Mouse (Mus musculus) hematopoietic multipotent progenitor cell, adult 10-12 weeks (in vitro differentiated cells): ENCODE data around the gene Chmp1a. TPM values are rescaled to one million over a fixed set of nuclear protein-coding genes. Genes with fewer than 3 reads are reported as not detected.

ENCODE experiments used
- polyA plus RNA-seq: library from polyadenylated mRNA; stranded (reverse); fragments of >175 nt; gene quantifications from 2 replicates; pipeline ENCODE4 v1.2.3, GENCODE M21; 2012; ENCODE audit warnings: low replicate concordance

Gene Chmp1a
- polyA plus RNA-seq: 23.5 and 38.8 TPM in 2 replicates

DNA sequence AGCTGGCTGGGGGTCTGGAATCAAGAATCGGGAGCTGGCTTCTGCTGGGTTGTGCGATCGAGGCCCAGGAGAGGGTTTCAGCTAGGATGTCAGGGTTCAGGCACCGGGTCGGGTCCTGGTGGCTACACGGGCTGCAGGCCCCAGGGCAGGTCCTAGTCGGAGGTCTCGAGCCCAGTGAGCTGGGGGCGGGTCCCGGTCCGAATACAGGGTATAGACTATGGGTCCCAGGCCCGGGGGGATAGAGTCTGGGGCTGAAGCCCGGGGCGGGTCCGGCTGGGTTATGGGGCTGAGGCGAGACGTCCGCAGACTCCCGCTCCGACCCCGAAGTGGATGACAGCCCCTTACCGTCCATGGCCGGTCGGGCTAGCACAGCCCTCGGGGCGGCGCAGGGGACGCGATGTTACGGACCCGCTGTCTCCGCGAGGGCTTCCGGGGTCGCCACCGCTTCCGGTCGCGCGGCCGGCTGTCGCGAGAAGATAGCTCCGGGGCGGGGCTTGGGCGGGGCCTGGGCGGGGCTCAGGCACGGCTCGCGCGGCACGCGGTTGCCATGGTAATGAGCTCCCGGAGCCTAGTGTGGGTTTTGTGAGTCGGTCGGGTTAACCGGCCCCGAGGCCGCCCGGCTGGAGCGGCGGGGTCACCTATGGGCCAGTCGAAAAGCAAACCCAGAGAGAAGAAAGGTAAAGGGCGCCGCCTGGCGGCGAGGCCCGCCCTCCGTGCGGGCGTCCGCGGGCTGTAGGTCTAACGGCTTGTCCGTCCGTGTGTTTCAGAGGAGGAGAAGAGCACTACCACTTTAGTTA is at the start of gene Chmp1a, which contains the start of gene Spata33:
Gene Chmp1a (minus strand): TSS at position 443 of the 797 bp plus-strand sequence.
Gene Spata33 (plus strand): TSS at position 512 of the 797 bp plus-strand sequence.

DNA sequence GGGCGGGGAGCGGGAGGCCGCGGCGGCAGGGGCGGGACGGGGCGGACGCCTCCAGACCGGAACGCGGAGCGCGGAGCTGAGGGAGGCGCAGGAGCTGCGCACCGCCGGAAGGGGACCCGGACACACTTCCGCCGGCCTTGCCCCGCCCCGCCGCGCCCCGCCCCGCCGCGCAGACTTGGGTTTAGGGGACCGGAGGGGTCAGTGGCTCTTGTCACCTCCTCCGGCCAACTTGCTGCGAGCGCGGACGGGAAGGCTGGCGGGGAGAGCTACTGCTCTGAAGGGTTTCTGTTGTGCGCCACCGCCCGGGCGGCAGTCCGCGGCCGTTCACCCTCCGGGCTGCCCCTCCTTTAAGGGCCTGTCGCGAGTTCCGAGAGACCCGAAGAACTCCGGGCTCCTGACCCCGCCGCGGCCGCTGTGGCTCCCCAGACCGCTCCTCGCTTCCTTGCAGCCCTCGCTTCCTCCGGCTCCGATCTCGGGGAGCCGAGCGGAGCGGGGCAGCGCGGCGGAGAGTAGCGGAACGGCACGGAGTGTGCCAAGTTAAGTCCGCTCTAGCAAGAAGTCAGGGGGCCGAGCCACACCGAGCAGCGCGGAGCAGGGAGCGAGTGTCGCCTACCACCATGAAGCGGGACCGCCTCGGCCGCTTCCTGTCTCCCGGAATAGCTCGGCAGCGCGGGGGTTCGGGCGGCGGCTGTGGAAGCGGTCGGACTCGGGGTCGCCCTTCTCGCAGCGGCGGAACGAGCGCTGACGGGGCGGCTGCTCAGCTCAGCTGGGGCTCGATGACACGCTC is 41.7 kb upstream of the Chmp1a start, which contains the start of the genes Zfp276 and Vps9d1:
Gene Zfp276 (plus strand): TSS at position 97 of the 787 bp plus-strand sequence.
Gene Vps9d1 (minus strand): TSS at position 250 of the 787 bp plus-strand sequence.

DNA sequence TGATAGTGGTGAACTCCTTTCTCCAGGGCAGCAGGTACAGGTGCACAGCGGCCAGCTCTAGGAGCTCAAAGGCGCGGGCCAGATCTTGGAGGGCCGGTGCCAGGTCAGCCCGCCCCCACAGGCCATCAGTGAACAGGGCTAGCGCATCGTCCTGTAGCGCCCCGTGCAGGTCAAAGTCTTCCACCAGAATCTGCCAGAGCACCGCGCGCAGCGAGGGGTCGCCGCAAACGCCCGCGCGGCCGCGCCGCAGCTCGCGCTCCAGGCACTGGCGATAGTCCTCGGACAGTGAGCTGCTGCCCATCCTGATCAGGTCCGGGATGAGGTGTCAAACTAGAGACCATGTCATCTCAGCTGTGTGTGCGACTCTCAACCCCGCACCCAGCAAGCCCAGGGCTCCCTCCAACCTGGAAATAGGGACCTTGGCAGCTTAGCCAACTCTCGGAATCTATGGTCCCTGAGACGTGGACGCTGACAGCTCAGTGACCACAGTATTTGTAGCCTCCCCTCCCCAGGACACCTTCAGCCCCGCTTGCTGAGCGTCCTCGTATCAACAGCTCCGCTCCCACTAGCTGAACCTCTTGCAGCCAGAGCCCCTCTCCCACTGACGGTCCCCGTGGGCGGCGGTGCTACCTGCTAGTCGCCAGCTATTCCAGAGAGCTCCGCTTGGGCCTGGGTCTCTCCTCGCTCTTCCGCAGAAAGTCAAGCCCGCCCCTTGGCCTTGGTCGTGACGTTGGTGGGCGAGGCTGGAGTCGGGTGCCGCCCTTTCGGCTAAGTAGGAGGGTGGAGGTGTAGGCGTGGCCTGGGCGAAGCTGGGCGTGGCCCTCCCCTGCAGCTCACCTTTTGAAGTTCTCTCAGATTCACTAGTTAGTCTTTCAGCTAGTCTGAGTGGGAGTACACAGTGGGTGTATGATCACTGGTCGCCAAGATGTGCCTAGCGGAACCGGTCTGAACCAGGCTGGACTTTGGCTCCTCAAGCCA is 23.2 kb upstream of the Chmp1a start, which contains the start of gene Spata2l:
Gene Spata2l (minus strand): TSS at position 714 of the 978 bp plus-strand sequence.

GRCm38 (mm10) chr8:123224278-123225266 is 12.0 kb upstream of the Chmp1a start, which contains the start of gene Cdk10:
Gene Cdk10, plus strand, starts transcription at chr8:123224842.

DNA sequence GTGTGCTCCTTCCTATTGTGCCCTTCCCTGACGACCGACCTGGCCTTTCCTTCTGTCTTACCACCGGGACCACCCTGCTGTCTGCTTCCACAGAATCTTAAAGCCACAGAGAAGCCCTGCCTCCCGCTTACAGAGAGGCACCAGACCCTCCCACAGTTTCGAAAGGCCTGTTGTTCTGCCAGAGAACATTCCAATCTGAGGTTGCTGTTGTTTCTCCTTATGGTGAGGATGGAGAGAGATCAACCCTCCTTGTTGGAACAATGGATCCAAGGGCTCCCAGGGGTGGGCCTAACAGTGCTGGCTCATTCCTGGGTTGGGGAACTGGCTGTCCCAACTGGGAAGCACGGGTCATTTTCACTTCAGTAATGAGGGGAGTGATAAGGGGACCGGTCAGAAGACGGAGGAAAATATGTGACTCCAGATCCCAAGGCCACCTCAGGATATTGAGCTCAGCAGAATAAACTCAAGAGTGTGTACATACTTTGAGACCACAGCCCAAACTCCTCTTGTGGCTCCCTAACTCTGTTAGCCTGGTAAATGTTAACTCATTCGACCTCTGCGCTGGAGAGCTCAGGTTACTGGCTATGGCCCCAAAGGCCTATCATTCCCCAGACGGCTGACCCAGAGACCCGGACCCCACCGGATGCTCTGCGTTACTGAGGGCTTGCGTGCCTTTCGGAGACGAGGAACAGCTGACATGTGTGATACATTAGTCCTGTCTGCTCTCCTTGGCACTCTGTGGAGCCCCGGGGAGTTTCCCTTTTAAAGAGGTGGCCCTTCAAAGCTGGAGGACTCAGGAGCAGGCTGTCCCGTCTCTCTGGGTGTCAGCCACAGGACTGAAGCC is 26.8 kb downstream of the Chmp1a start, which contains the start of gene Dpep1:
Gene Dpep1 (plus strand): TSS at position 677 of the 844 bp plus-strand sequence.

DNA sequence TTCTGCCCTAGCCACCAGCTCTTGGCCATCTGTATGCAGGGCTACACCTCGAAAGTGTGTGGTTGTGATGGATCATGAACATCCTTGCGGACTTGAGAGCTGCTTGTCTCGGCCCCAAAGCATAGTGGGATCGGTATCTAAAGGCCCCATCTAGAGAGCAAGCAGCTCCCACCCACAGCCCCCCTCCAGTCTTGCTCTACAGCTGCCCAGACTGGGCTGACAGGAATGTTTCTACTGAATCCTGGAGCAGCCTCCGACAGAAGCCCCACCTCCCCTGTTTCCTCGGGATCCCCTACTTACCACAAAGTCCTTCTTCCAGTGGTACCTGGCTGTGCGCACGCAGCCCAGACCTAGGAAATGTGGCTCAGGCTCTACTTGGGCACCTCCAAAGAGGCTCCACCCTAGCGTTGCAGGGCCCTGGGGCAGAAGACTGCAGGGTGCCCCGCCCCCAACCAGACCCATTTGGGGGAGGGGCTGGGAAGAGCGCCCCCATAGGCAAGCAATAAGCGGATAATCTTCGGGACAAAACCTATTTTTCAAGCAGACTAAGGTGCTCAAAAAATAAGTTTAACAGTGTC is 54.6 kb downstream of the Chmp1a start, which contains the start of gene Sult5a1:
Gene Sult5a1 (minus strand): TSS at position 428 of the 578 bp plus-strand sequence.

Other genes with a start within 250 kb of the Chmp1a start
- gene Ankrd11, start 170.5 kb downstream of the Chmp1a start, polyA plus RNA-seq: 140 and 285 TPM in 2 replicates
- gene Spg7, start 149.8 kb downstream of the Chmp1a start, polyA plus RNA-seq: 42.2 and 42.8 TPM in 2 replicates
- gene Rpl13, start 110.4 kb downstream of the Chmp1a start, polyA plus RNA-seq: 3,132 and 3,903 TPM in 2 replicates
- 1.2 and 4.3 TPM in 2 replicates for gene Cpne7, start 95.4 kb downstream of the Chmp1a start, polyA plus RNA-seq
- not detected in 2 replicates for gene Sult5a1, start 54.4 kb downstream of the Chmp1a start, polyA plus RNA-seq
- gene Dpep1, start 26.5 kb downstream of the Chmp1a start, polyA plus RNA-seq: not detected in 2 replicates
- 0.11 TPM in 1 of 2 replicates, not detected in the other for gene Spata33, start 69 bp upstream of the Chmp1a start, polyA plus RNA-seq
- 66.1 and 110 TPM in 2 replicates for gene Cdk10, start 12.1 kb upstream of the Chmp1a start, polyA plus RNA-seq
- gene Spata2l, start 23.5 kb upstream of the Chmp1a start, polyA plus RNA-seq: 11.9 and 12.8 TPM in 2 replicates
- gene Zfp276, start 41.4 kb upstream of the Chmp1a start, polyA plus RNA-seq: 19.5 and 32.7 TPM in 2 replicates
- gene Vps9d1, start 41.6 kb upstream of the Chmp1a start, polyA plus RNA-seq: 136 and 348 TPM in 2 replicates
- 7.0 and 16.7 TPM in 2 replicates for gene Fanca, start 105.8 kb upstream of the Chmp1a start, polyA plus RNA-seq
- gene Spire2, start 120.0 kb upstream of the Chmp1a start, polyA plus RNA-seq: 0.24 and 0.85 TPM in 2 replicates
- 117 and 146 TPM in 2 replicates for gene Tcf25, start 161.0 kb upstream of the Chmp1a start, polyA plus RNA-seq
- not detected in 2 replicates for gene Mc1r, start 194.3 kb upstream of the Chmp1a start, polyA plus RNA-seq
- gene Tubb3, start 198.7 kb upstream of the Chmp1a start, polyA plus RNA-seq: 0.62 TPM in 2 replicates
- 1.7 and 8.4 TPM in 2 replicates for gene Def8, start 210.8 kb upstream of the Chmp1a start, polyA plus RNA-seq